Mouse (Mus musculus) stomach, postnatal 0 days (tissue): ENCODE measurements around the gene Prkg2.

Experiments used
- CTCF ChIP-seq: IDR thresholded peaks from 2 replicates; pipeline ENCODE4 v1.5.1; 2016; ENCODE audit warnings: antibody characterized with exemption, low read depth, mild to moderate bottlenecking, moderate library complexity
- EP300 ChIP-seq: optimal IDR thresholded peaks from 2 replicates; pipeline ENCODE3; 2016; ENCODE audit warnings: antibody characterized with exemption

GRCm38 (mm10) chr5:99078375-99078774 lies 41.2 kb upstream of the Prkg2 start:
- TF ChIP-seq CTCF (no peak), EP300 (no peak)
